Mouse (Mus musculus): ENCODE measurements around the gene Neurog2. TPM values are rescaled to one million over a fixed set of nuclear protein-coding genes. Genes with fewer than 3 reads are reported as not detected.
A peak's percentile ranks its signal among the peaks of the same experiment; 100 is the strongest.

Neurog2 gene
- polyA plus RNA-seq, 1 experiment from 2014 or later, result 49.6 TPM

- Histone ChIP-seq H3K9ac (no peak overlapping the region), H3K36me3 (no peaks in the 10 kb centered on the region), H3K4me1 (peaks cover 18% of the 10 kb centered on the region), H3K4me2 (replicated peaks) (no peak overlapping the region), H3K27ac (no peak overlapping the region), H3K27me3 (replicated peaks) (no peaks in the 10 kb centered on the region), H3K4me3 (no peak overlapping the region), H3K9me3 (no peaks in the 10 kb centered on the region)
- 35% methylated on average over 7 of the region's 7 CpGs for WGBS
- peak; percentile 77 for ATAC-seq (ENCODE audit: low FRiP score, low read depth)
These were observed 27.8 kb downstream of the Neurog2 start for GRCm38 (mm10) chr3:127660712-127661111.

DNA sequence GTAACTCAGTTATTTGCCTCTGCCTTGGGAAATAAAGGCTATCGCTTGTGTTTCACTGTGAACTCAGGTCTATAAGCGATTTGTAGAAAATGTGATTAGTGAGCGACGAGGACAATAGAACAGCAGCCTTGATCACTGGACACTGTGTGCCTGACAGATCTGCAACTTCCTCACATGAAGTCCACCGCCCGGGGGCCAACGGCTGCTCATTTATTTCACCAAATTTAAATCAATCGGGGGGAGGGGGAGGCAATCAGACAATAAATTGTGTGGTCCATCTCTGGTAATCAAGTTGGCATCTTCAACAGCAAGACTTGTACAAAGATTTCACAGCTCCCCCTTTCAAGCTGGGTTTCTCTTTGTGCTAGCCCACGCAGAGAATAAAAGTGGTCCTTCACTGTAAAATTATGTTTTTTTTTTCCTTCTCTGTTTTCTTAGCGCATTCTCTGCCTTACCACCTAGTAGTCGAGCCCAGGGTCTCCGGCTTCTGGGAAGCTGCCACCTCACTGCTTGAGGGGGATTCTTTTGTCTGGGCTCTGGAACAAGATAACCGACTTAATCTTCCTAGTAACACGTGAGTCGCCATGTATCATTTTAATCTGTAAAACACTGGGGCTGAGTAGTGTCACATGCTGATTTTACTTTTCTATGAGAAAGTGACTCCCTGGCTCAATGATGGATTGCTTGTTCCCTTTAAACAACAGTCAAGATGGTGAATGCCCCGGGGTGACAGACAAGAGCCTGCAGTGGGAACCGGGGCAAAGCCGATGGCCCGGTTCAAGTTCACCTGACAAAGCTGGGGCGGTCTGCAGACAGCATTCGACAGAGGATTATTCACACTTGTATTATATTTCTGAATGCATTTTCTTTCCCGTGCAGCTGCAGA is 29.0 kb downstream of the Neurog2 start:
- H3K4me2 ChIP-seq (replicated peaks), result peak overlapping the region; percentile 42
- H3K4me3 ChIP-seq, result no peak overlapping the region
- no peaks in the 10 kb centered on the region for H3K27me3 ChIP-seq (replicated peaks)
- no peaks in the 10 kb centered on the region for H3K9me3 ChIP-seq
- peak; percentile 71 for ATAC-seq (ENCODE audit: low FRiP score, low read depth)
- 26% methylated on average over 22 of the region's 22 CpGs for WGBS
- no peaks in the 10 kb centered on the region for H3K36me3 ChIP-seq
- H3K27ac ChIP-seq, result no peak overlapping the region
- H3K4me1 ChIP-seq, result peaks cover 18% of the 10 kb centered on the region
- no peak overlapping the region for H3K9ac ChIP-seq

GRCm38 (mm10) chr3:127679703-127680102 is 46.8 kb downstream of the Neurog2 start:
- H3K4me2 ChIP-seq (replicated peaks), result no peak overlapping the region
- no peaks in the 10 kb centered on the region for H3K36me3 ChIP-seq
- no peak overlapping the region for H3K9ac ChIP-seq
- H3K4me3 ChIP-seq, result no peak overlapping the region
- no peaks in the 10 kb centered on the region; the same call in 1 of the 2 replicates for H3K27me3 ChIP-seq (replicated peaks)
- ATAC-seq (ENCODE audit: low FRiP score, low read depth), result no peak
- H3K9me3 ChIP-seq, result no peaks in the 10 kb centered on the region
- no peak overlapping the region for H3K27ac ChIP-seq
- 86% methylated on average over 15 of the region's 15 CpGs for WGBS
- no peaks in the 10 kb centered on the region for H3K4me1 ChIP-seq

Other genes starting within 250 kb of the Neurog2 start
- gene Ank2, start 133.8 kb upstream of the Neurog2 start, polyA plus RNA-seq (2016; fragmentation: Nextera tagmentation; extraction: Ambion mirVana), result 95.2 and 106 TPM in 2 replicates
- gene Larp7, start 79.8 kb upstream of the Neurog2 start, polyA plus RNA-seq (2016; fragmentation: Nextera tagmentation; extraction: Ambion mirVana), result 46.4 and 47.2 TPM in 2 replicates
- 9.7 and 10.0 TPM in 2 replicates for gene Zgrf1, start 79.6 kb upstream of the Neurog2 start, polyA plus RNA-seq (2016; fragmentation: Nextera tagmentation; extraction: Ambion mirVana)
- 1.3 and 1.7 TPM in 2 replicates for gene Alpk1, start 147.4 kb downstream of the Neurog2 start, polyA plus RNA-seq (2016; fragmentation: Nextera tagmentation; extraction: Ambion mirVana)
- 3.0 and 3.1 TPM in 2 replicates for gene Tifa, start 156.7 kb downstream of the Neurog2 start, polyA plus RNA-seq (2016; fragmentation: Nextera tagmentation; extraction: Ambion mirVana)
- 85.8 and 93.6 TPM in 2 replicates for gene Ap1ar, start 204.4 kb downstream of the Neurog2 start, polyA plus RNA-seq (2016; fragmentation: Nextera tagmentation; extraction: Ambion mirVana)